Mouse (Mus musculus): ENCODE data around the gene Mymk.

GRCm38 (mm10) chr2:27021103-27021502, 50.9 kb downstream of the Mymk start:
- TF ChIP-seq CTCF (IDR thresholded peaks at IDR 0.05; ENCODE audit: low read depth, low read length) = no peak
- no peak for TF ChIP-seq POLR2A (IDR thresholded peaks at IDR 0.05; ENCODE audit: extremely low read depth, insufficient read depth, low read length)
